Mouse (Mus musculus) cerebellum, postnatal 4 days (tissue): ENCODE data around the gene Pitpnm2.

Source experiments
- DNase-seq, 2 experiments: peaks; one replicate each; pipeline ENCODE4 v3.0.0; 2022; ENCODE audit warnings: low spot score in 2 of 2, mixed read lengths in 1 of 2

The Pitpnm2 gene

DNA sequence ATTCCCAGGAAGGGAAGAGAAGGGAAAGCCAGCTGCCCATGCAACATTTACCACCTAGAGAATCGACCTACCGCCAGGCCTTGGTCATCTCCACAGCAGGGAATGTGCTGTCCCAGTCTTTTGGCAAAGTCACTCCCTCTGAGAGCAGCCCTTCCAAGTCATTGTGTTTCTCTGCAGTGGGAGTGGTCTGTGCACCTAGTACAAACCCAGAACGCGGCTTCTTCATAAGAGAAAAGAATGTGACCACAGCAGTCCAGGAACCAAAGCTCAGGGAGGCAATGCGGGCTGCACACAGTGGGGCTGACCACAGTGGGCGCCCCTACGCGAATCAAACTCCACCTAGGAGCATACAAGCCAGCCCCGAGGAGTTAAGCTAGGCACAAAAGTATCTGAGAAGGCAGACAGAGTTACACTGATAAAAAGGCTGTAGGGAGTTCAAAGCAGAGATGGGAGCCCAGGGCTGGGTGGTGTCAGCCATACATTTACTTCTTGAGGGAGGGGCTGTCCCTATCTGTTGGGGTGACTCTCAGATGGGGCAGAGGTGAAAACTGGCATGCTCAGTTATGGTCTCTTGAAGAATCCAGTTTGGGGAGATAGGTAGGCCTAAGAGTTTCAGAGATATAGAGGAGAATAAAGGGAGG, 1.5 kb downstream of the Pitpnm2 start:
- no peak for DNase-seq

DNA sequence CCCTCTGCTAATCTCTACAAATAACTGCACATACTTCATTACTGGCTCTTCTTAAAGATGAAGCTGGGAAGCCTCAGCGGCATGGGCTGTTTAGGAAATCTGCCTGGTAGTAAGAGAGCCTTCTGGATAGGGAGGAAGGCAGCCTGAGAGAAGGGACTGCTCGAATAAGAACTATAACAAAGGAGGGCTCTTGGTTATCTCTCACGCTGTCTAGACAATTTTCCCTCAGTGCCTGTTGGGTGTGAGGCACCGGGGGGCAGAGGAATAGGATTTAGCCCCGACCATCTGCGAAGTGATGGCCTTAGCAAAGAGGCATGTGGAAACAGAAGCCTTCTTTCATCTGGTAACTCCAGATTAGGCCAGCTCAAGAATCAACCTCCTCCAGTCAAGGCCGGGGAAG, 2.3 kb downstream of the Pitpnm2 start:
- DNase-seq: no peak

DNA sequence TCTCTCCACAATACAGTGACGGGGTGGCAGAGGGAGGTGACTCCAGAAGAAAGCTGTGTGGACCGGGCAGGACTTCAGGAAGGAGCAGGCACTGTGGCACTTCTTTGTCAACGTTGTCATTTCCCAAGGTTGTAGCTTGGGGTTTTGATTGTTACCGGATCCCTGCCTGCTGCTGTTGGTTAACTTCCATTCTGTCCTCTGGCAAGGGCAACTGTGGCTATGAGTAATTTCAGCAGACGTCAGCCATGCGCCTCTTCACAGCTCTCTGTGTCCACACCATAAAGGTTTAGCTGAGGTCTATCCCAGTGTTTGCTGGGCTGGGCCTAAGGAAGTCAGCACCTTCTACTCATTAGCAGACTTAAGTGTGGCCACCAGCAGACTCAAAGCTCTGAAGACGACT, 4.7 kb downstream of the Pitpnm2 start:
- no peak for DNase-seq

DNA sequence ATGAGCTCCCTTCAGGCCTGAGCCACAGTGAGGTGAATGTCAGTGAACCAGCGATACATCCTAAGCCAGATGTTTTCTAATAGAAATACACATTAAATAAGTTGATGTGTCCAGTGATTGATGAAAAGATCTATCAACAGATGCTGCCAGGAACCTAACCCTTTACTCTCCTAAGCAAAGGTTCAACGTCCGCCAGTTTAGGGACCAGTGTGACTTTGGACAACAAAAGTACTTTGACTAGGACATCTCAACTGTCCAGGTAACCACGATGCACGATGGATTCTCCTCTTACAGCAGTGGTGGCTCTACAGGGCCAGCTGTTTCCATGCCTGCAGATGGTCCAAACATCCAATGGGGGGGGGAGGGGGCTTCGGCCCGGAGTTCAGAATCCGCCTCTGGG, 5.1 kb downstream of the Pitpnm2 start:
- no peak for DNase-seq

DNA sequence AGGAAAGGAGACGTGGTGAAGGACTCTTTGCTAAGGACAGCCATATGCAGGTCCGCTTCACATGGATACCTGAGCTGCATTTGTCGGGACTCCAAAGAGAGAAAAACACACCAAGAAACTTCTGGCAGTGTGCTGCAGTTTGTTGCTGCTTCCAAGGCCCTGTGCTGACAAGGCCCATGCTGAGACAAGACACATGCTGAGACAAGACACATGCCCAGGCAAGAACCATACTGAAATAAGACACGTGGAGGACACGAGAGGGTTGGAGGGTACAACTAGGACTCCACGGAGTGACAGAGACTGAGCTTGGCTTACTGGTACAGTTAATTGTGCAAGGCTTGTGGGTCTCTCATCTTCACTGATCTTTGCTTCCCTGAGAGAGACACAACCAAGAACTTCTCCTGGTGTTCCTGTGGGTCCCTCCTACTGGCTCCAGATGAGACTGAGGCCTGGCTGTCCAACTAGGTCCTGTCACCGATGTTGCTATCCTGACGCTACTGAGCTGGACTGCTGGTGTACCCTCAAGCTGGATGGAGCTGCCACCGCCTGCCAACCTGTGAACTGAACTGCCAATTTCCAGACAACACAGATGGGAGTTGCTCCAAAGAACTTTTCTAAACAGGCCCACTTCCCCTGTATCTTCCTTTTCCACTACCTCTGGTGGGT, 6.2 kb downstream of the Pitpnm2 start:
- DNase-seq: no peak

DNA sequence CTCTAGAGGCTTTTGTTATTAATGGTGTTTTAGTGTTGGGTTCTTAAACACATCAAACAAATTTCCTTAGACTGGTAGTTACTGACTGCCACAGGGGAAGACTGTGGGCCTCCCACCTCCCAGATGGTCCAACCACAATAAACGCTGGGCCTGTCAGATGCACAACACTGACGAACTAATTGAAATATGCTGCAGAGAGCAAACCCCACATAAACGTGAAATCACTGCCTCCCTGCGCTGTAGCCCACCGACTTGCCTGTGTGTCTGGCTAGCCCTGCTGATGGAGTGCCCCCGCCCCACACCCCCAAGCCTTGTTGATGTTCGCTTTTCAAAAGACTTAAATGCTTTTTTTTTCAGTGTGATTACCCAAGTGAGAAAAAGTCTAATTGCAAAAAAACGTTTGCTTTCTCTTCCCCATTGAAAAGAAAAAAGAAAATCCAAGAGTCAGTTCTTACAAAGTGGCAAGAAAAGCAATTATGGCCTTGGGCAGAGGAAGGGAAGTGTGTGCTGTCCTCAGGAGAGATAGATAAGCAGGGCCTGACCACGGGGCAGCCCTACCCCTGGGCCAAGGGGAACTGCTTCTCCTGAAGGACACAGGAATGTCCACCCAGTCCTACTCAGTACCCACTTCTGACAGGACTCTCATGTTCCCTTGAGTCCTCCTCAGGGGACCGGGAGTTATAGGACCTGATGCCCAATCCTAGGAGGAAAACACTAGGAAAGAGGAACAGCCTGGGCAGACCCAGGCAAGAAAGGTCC, 7.7 kb downstream of the Pitpnm2 start:
- DNase-seq: no peak

DNA sequence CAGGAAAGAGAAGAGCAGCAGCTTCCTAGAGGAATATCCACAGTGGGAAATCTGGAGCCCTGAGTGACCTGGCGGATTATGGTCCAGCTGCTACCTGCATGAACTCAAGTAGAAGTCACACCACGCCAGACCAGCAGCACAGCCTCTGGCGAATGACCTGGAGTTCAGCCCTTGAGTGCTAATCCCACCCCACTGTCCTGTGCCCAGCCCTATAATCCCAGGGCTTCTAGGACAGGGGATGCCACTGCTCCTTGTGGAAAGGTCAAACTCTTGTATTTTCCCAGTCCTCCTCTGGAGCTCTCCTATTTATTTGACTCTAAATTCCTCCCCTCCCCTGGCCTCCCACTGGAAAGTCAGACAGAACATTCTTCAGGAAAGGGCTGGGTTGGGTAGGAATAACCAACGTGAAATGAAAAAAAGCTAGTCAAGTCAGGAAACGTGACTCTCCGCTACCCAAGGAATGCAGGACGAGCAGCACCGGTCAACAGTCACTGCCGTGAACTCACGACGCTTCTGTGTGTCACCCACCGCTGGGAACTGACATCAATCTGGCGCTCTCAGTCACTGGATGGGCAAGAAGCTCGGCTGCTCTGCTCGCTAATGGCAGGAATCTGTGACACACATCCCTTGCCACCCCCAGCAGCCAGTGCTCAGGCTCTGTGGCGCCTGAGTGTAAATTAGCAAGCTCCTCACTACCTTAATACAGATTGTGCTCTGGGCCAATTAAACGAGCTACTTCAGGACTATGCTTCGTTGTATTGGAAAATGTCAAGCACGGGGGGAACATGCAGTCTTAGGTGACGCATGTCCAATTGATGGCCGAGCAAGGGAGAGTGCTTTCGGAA, 8.5 kb downstream of the Pitpnm2 start:
- no peak for DNase-seq

DNA sequence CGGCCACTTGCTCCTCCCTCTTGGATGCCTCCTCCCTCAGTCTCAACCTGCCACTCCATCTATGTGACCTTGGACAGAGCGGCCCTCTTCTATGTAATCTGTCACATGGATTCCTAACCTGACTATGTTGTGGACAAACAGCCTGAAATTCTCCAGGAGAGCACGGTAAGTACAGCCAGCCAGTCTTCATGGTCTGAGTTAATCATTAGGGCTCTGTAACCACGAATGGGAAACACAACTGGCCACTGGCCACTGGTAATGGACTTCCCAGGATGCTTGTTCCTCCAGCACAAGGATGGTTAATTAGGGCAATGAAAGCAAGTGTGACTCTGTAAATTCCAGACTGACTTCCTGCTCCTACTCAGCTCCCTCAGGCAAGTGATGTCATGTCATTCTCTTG, 13.4 kb downstream of the Pitpnm2 start:
- DNase-seq: no peak

DNA sequence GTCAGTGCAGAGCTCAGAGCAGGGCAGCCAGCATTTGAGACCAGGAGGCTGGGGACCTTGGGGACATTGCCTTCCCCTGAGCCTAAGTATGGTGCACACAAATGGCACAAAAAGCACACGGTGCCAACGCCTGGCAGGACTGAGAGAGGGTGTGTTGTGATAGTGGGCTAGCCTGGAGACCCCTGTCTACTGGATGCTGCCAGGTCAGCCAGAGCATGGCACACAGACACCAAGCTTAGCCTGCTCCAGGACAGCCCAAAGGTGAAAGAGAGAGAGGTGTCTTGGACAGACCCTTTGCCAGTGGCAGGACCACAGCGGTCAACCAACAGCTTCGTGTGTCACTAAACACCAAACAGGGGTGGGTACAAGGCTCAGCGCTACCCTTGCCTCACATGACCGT, 14.8 kb downstream of the Pitpnm2 start:
- DNase-seq: no peak

DNA sequence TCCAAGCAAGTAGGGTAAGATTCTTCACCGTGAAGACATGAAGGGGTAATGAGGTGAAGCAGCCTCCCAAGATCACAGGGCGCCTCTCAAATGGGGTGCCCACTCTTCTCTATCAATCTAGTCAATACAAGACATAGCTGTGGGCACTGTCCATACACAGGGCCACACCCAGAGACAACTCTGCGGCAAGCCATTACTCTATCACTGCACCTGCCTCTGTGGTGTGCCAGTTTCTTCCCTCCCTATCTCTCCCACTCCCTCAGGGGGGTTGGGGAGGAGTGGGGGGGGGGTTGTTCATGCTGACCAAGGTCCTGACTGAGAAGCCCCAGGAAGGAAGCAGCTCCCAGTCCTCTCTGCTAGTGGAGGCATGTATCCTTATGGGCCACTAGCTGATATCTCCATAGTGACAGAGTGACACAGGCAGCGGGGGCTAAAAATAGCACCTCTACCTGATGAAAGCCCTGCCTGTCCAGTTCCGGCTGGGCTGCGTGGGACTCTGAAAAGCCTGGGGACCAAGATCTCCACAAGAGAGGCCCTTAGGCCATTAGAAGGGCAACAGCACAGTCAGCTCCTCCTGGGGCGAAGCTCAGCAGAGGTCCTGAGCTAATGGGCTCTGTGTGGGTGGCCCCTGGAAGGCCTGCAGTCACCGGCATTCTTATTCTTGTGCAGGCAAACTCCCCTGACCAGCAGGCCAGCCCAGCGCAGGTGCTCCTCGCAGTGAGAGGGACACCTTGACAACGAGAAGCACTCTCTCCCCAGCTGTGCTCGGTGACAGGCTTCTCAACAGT, 15.5 kb downstream of the Pitpnm2 start:
- DNase-seq: no peak

DNA sequence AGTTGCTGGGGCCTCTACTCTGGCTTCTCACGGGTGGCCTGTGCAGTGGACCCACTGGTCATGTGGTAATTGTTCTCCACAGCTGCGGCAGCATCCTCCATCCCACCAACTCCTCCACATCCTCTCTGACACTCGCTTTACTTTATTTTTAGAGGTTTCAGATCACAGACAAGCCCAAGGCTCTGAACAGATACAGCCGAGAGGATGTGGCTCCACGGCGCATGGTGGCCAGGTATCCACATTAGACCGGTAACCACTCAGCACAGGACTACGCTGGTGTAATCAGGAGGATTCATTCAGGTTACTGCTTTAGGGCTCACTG, 16.5 kb downstream of the Pitpnm2 start:
- DNase-seq: no peak

DNA sequence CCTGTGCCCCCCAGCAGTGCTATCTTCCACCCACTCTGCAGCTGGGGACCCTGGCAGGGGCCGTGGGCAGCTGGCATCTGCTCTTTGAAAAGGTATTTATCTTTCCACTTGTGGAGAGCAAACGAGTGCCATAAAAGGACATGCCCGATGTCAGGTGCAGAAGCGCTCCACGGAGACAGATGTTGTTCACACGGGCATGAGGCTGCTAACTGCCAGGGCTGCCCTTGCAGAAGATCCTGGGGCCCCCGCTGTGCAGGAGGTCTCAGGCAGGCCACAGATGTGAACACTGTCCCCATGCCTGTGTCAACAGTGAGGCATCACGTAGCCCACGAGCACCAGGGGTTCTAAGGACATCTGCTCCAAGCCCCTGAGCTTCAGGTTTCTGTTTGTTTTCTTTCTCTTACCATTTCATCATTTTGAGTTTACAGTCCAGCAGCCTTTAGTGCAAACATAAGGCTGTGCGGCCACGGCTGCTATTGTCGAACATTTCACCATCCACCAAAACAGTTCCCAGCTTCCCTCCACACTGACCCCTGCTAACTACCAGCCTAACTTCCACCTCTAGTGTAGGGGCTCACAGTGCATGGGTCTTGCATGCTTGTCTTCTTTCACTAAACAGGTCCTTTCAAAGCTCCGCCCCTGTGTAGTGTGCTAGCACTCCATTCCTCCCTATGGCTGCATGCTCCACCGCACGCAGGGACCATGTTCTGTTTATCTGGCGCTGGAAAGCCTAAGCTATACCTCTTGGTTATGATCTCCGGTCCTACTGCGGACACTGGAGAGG, 17.0 kb downstream of the Pitpnm2 start:
- DNase-seq: no peak

DNA sequence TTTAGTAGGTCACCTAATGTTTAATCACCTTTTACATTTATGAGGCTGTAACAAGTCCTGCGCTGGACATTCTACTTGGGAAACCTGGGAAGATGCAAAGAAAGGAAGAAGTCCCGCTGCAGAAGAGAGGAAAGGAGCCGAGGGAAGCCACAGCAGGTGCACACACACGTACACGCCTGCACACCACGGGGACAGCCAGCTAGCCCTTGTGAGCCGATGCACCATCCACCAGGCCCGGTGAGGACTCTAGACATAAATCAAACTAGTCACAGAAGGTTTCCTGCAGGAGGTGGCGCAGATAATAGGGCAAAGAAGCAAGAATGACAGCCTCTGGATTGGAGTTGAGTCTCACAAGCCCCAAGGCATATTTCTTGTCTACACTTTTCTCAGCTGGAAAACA, 19.1 kb downstream of the Pitpnm2 start:
- DNase-seq: no peak

DNA sequence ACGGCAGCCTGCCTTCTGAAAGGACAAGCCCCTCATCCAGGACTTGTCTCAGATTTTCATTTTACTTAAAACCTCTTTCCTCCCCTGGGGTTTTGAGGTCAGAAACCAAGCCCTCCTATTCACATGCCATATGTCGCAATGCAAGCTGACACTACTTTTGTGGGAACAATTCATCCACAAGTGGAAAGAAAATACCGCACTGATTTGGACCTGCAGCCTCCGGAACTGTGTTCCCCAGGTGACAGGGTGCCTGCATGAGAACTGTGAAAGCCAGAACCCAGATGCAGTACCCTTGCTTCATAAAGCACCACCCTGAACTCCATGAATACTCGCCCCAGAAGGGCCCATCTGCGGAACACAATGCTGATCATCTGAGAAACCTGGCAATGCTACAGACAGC, 22.4 kb downstream of the Pitpnm2 start:
- DNase-seq: no peak

DNA sequence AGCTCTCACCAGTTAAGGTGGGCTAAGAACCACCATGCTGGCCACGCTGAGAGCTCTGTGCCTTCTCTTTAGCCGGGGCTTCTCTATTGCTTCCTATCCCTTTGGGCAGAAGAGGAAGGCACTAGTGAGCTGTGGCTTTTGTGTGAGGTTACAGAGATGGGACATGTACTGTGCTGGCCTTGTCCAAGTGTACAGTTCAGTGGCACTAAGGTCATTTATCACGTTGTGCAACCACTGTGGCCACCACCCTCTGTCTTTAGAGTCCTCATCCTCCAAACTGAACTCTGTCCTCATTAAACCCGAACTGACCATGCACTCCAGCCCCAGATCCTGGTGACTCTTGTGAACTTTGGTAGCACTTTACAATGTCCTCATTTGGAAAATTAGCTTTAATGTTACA, 23.1 kb downstream of the Pitpnm2 start:
- no peak for DNase-seq

DNA sequence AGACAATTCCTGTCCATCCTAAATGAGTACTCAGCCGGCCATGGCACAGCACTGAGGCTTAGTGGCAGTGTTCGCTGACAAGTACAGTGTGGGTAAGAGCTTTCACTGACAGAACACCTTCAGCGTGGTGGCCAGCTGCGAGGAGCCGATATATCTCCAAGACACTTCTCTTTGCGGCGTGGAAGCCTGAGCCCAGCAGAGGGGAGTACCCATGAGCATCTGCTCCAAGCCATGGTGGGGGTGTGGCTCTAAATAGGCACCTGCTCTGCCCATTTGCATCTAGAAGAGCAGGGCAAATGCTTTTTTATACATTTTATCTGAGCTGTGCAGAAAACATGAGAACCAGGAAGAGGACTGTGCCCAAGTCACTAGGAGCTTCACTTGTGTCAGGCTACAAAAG, 23.7 kb downstream of the Pitpnm2 start:
- no peak for DNase-seq

DNA sequence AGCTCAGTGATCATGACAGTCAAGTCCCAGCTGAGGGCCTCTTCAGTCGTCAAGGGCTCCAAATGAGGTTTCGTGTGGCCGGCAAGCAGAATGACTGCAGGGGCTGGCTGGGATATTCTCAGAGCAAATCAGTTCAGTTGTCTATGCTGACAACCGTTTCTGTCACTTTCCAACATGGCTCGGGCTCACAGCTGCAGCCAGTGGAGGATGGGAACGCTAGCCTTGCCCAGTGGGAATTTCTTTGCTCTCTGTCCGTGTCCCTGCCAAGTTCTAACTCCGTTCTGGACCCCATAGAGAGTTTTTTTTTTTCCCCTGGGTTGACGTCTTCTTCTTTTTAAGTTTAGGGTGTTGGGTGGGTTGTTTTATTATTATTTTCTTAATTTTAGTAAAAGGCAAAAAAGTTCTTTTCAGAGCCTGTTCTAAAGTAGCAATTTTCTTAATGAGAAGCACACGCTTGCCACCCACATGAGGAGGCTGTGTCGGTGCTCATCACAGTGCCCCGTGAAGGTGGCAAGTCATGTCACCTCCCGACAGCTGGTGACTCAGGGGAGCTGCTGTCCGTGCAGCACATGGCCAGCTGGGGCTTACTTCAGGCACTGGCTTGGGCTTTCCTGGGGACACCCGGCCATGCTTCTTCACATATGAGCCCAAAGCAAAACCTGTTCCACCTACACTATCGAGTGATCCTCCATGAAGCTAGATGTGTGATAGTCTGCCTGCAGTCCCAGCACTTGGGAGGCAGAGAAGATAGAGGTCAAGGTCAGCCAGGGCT, 25.1 kb downstream of the Pitpnm2 start:
- DNase-seq: no peak

DNA sequence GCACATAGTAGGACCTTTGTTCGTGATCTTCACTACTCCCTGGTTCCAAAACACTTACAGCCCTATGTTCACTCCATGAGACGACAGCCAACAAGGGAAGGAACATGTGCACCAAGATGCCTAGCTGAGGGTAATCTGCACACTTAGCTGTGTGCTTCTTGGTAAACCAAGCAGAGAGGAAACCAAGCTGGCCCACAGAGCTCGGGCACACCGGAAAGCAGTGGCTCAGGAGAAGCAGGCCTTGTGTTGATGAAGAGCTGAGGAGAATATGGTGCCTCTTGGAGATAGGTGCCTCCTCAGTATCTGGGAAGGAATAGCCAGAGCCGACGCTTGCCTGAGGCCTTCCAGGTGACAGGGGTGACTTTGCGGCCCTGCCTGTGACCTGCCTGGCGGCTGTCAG, 26.0 kb downstream of the Pitpnm2 start:
- DNase-seq: no peak

DNA sequence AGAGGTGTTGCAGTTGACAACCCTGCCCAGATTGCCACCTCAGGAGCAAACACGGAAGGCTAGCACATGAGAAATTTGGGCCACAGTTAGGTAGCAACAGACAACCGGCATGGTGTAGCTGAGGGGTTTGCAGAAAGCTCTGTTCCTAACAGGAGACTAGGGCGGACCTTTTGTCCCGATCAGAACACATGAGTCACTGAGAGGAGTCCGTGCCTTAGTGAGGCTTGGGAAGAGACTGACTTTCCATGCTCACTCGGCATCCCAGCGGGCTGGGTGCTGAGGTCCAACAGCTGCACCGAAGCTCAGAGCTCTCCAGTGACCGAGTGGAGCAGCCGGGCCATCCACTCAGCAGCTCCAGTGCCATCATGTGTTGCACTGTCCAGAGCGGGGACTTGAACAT, 26.9 kb downstream of the Pitpnm2 start:
- DNase-seq: no peak

DNA sequence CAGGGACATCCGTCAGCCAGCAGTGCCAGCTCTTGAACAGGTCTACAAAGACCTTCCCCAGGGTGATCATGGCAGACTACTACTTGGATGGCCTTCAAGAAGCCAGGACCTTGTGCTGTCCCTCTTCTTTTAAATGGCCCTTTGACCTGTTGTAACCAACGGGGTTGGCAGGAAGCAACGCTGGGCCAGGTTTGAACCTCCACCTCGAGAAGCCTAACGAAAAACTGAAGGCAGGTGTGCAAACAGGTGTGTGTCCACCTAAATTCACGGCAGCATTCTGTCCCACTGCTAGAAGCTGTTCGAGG, 27.9 kb downstream of the Pitpnm2 start:
- DNase-seq: no peak
